Mouse (Mus musculus) T-helper 17 cell (primary cell): ENCODE measurements at regions not wholly inside any gene's neighbourhood (a gene's known extent, or its start where the extent isn't known, plus 50 kb on each side); places are given as distances from the start of the nearest gene placed in this dataset.
"Not testable (repeated sequence)": the region's sequence is repeated elsewhere in the genome, so short reads cannot be mapped to it uniquely, and the experiment has no call there.

ENCODE experiments used
- in situ Hi-C, 2 experiments: fragments of 300-600 bp; cut with MboI, MseI; formaldehyde crosslinking; loops; 1 replicate in 1 of 2; 2 replicates in 1 of 2; pipeline ENCODE4 v1.15.1; 2025; ENCODE audit warnings: high pct_unique_total_duplicates in 2 of 2

DNA sequence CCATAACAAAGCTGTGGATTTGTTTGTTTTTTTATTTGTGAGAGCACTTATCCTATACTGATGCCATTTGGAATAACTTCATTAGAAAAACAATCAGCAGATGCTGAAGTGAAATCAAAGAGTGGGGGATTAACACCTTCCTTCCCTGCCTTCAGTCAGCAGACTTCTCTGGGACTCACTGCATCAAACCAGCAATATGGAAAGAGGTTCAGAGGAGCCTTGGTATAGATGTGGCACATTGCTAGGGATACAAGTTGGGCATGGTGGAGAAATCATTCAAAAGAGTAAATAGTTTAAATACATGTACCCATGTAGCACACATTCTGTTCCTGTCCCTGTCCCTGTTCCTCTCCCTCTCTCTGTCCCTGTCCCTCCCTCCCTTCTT, 364.0 kb upstream of the Rgs18 start:
- in situ Hi-C loops, result no loop called here

DNA sequence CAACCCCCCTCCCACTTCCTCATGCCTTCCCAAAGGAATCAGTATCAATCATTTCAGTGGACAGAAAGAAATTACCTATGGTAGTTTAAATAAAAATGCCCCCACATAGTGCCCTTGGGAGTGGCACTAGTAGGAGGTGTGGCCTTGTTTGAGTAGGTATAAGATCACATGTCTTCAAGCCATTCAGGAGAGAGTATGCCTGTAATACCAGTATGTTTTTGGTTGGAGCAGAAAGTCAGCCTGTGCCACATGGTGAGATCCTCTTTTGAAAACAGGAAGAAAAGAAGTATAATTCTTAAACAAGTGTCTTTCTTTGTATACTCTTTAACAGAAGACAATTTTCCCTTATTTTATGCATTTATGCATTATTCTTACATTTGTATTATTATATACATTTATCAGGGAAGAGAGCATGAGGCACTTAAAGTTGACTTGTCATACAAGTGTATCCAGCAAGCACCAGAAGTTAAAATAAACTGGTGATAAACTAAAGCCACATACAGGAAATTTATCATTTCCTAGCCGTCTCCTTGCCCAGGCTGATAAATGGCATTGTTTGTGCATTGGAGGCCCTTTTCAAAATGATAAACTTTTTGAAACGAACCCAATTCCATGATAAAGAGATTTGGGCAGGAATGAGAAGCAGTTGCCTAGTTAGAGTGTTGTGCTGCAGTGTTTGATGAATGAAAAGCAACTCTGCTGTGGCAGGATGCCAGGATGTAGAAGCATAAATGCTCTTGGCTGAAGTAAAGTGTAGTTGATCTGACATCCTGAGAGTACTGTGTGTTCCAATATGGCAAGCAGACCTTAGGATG, 363.4 kb upstream of the Rgs18 start:
- in situ Hi-C loops, result no loop called here

DNA sequence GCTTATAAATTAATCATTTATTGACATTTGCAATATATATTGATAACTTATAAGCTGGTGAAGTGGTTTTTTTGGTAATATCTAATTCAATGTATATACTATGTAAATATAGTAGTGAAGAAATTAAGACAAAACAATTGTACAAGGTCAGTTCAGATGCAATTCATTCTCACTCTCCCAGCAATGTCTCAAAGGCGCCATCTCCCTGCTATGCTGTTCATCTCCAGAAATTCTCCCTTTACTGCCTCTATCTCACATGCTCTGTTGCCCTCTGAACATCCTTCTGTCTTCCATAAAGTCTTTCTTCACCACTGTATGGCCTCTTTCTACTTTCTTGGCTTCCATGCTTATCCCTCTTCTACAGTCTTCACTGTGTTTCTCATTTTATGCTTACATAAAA, 355.8 kb upstream of the Rgs18 start:
- in situ Hi-C loops, result no loop called here

DNA sequence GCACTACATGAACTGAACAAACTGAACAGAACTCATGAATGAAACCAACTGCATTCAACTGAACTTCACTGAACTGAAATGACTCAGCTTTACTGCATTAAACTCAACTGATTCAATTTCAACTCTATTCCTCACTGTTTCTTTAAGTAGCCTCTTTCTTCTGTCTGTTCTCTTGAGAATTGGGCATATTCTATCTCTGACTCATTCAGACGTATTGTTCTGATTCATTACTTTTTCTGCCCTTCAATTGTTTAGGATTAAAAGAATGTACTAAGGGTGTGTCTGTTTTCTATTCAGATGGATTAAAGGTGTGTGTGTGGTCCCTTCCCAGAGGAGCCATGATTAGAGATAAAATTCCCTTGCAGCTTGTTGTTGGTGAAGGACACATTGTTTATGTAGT, 337.9 kb upstream of the Rgs18 start:
- in situ Hi-C loops, result no loop called here

DNA sequence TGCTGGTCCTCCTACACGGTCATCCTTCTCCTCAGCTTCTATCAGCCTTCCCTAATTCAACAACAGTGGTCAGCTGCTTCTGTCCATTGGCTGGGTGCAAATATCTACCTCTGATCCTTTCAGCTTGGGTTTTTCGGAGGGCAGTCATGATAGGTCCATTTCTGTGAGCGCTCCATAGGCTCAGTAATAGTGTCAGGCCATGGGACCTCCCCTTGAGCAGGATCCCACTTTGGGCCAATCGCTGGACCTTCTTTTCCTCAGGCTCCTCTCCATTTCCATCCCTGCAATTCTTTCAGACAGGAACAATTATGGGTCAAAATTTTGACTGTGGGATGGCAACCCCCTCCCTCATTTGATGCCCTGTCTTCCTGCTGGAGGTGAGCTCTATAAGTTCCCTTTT, 331.5 kb upstream of the Rgs18 start:
- in situ Hi-C loops, result not testable (repeated sequence)

DNA sequence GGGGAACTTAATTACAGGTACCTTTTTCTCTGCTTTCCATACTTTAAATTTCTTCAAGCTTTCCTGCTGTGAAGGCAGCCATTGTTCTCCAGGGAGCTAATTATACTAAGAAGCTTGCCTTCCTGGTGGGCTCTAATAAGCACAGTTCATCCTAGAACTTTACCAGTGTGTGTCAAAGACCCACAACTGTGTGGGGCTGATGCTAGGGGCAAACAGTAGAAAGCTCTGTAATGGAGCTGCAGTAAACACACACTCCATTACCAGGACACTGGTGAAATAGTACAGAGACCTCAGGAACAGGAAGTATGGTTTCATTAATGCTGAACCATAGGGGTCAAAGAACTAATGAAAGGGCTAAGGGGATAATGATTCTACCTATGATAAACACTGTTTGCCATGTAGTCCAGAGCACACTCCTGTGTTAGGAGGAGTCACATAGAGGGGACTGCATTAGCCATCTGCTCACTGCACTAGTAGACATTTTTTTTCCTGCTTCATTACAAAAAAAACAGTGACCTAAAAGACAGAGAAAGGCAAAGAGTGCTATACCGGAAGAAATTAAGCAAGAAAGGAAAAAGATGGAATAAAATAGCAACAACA, 290.1 kb upstream of the Rgs18 start:
- in situ Hi-C loops, result loop anchor here in 1 of 2 experiments (10.0 kb wide), 1 partner anchor 1711 kb away; no protein-coding TSS in a partner anchor

DNA sequence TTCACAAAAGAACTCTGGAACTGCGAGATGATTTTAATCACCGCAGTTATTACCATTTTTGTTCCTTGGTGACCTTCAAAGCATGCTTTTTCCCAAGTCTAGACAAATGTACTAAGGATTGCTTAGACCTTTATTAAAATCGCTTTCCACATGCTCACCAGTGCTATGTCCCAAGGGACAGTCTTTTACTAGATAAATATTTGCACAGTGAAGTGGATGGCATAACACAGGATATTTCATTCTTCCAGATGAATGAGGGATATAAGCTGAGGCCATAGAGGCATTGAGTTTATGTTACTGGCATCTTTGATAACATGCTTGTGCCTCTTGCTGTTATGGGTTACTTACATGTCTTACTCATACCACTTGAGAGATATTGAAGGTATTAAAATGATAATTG, 289.1 kb upstream of the Rgs18 start:
- in situ Hi-C loops, result loop anchor here in 1 of 2 experiments (10.0 kb wide), 1 partner anchor 1710 kb away; no protein-coding TSS in a partner anchor

DNA sequence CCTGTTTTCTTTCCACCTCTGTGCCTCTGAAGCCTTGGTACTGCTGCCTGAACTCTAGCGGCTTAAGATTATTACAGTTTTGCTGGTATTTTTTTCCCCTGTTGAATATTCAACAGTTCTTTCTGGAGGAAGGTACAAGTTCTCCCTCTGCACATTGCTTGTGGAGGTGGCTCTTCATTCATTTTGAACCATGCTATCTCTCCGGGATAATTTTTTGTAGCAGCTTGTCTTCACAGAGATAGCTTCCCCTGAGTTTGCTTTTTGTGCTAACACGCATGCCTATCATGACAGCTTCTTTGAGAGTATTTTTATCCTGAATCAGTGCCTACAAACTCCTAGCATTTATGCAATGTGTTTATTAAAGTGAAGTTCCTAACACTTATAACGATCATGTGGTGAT, 240.4 kb upstream of the Rgs18 start:
- in situ Hi-C loops, result no loop called here

DNA sequence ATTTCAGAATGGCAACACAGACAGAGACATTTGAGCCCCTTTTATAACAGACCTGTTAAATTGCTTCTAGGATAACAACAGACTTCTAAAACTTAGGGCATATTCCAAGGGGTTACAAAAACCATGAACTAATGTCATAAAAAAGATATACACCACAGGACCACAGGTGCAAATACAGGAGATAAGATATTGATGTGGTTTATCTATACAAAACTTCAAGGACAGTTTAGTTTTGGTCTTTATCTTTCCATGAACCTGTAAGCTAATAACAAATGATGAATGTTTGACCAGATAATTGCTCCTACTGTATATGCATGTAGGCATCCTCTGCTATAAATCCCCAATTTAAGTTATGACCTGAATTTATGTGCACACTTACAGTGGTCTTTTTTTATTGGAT, 235.6 kb upstream of the Rgs18 start:
- in situ Hi-C loops, result no loop called here

DNA sequence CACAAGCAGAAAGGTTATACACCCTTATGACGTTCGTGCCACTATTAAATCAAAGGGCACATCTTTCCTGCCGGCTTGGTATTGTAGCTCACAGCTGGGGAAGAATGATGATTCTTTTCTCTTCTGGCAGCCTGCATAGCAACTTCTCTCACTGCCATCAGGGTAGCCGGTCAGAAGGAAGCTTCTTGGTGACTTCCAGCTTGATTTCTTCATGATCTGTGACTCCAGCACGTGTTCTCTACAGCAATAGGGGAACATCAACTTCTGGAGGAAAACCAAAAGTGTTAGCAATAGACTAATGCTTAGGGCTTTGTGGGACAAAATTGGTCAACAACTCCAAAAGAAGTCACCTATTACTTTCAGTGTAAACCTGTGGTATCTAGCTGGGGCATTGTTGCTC, 202.9 kb upstream of the Rgs18 start:
- in situ Hi-C loops, result no loop called here

DNA sequence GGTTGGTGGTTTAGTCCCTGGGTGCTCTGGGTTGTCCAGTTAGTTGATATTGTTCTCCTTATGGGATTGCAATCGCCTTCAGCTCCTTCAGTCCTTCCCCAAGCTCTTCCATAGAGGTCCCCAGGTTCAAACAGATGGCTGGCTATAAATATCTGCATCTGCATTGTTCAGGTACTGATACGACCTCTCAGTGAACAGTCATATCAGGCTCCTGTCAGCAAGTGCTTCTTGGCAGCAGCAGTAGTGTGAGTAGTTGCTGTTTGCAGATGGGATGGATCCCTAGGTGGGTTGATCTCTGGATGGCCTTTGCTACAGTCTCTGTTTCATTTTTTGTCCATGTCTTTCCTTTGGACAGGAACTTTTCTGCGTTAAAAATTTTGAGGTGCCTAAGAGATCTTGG, 190.5 kb upstream of the Rgs18 start:
- in situ Hi-C loops, result no loop called here

DNA sequence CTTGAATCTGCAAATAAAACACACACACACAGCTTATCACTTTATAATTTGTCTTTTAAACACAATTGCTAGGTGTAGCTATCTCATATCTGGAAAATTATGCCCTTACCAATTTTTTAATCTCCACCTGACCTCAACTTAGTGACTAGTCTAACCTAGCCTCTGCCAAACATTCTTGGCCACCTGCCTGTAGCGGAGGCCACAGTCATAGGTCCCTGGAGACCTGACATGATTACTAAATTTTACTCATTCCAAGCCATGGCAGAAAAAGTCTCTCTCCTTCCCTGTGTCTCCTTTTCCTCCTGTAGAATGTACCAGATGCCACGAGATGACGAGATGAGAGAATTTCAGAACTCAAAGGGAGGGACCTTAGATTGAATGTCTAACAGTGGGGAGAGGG, 163.8 kb upstream of the Rgs18 start:
- in situ Hi-C loops, result no loop called here

DNA sequence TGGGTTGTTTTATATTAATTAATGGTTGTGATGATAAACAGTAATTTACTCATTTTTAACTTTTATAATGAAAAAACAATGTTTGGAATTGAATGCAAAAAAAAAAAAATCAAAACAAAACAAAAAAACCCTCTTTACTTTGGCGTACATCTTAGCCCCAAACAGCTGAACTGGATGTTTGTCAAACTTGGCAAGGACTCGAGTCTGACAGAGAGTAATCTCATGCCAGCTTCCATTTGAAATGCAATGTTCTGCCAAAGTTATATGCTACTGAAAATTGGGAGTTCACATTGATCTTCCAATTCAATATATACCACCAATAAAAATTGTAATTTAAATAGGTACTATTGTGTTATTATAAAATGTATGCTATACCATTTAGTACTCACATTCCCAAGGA, 150.9 kb upstream of the Rgs18 start:
- in situ Hi-C loops, result no loop called here

DNA sequence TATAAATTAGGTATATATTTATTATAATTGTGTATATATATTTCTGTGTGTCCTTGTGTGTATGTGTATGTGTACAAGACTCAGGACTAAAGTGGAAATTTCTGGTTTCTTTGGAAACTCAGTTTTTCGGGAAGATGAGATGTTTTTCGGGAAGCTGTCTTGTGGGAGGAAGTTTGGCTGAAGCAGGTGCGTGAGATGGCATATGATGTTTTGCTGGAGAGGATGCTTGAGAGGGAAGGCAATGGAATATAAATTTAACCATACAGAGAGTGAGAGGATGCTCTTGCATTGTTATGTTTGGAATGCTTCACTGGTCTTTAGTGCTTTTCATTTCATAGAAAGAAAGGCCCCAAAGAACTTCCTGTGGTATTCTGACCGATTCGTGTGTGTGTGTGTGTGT, 141.3 kb upstream of the Rgs18 start:
- in situ Hi-C loops, result no loop called here

DNA sequence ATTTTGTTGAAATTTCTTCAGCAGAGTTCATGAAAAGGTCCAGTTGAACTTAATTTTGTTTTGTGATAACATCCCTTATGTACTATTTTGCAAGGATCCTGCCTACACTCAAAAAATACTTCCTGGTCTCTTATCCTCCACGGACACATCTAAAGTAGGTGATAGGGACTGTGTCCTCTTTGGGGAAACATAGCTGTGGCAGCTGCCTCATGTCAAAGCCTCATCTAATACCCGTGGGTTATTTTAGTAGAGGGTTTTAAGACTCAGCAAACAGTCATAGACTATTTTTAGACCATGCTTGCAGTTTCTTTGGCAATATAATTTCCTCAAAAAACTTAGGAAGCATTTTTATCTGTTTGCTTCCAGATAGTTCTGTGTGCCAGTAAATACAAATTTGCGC, 127.8 kb upstream of the Rgs18 start:
- in situ Hi-C loops, result no loop called here

DNA sequence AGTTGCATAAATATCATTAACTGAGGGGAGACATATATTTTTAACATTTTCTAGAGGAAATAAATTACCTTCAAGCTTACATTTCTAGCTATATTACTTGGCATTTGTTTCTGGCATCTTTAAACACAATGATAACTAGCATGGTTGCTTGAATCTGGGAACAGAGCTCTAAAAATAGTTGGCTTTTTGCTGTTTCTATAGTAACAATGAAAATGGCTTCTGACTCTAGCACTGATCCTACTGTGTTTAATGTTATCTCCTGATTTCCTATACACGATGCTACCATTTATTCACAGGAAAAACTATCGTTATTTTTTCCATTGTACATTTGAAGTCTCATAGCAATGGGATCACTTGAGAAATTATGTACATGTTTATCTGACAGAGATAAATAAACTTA, 108.4 kb upstream of the Rgs18 start:
- in situ Hi-C loops, result no loop called here

DNA sequence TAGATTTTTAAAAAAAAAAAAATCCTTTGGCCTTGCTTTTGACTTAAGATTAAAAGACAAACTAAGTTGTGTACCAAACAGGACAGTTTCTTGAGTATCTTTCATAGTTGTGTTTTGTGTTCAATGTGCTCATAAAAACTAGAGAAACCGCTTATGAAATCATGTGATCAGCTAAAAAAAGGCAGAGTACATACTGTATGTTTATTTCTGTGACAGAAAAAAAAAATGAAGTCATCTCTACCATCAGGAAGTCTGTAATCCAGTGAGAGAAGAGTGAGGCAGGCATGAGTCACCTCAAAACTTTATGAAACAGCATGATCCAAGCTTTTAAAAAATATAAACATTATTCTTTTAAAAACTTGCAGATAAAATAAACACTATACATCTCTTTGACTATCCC, 86.9 kb upstream of the Rgs18 start:
- in situ Hi-C loops, result no loop called here
